Mouse (Mus musculus) heart, adult 9 months (tissue): ENCODE data around the gene Cdr2l.

Experiments
- DNase-seq, 2 experiments: peaks; one replicate each; pipeline ENCODE4 v3.0.0; 2022; ENCODE audit warnings: low spot score in 2 of 2

Gene Cdr2l

GRCm38 (mm10) chr11:115381743-115382539, at the start of gene Cdr2l:
TSS of gene Cdr2l (plus strand) at chr11:115381916.
- peak; percentile 94 to 96 for DNase-seq

GRCm38 (mm10) chr11:115334531-115334930, 47.2 kb upstream of the Cdr2l start, which contains the start of gene Otop3:
TSS of gene Otop3 (plus strand) at chr11:115334731.
- no peak for DNase-seq

GRCm38 (mm10) chr11:115335223-115335622, 46.5 kb upstream of the Cdr2l start:
- no peak for DNase-seq

GRCm38 (mm10) chr11:115336115-115336514, 45.6 kb upstream of the Cdr2l start:
- DNase-seq: no peak

- no peak for DNase-seq
These were observed 44.4 kb upstream of the Cdr2l start for GRCm38 (mm10) chr11:115337350-115337749.

GRCm38 (mm10) chr11:115337826-115338225, 43.9 kb upstream of the Cdr2l start:
- no peak for DNase-seq

GRCm38 (mm10) chr11:115341246-115341645, 40.5 kb upstream of the Cdr2l start:
- DNase-seq: no peak

GRCm38 (mm10) chr11:115341866-115342265, 39.9 kb upstream of the Cdr2l start:
- no peak for DNase-seq

GRCm38 (mm10) chr11:115344967-115345366, 36.7 kb upstream of the Cdr2l start:
- no peak for DNase-seq

GRCm38 (mm10) chr11:115345515-115345914, 36.2 kb upstream of the Cdr2l start:
- no peak for DNase-seq

- no peak for DNase-seq
These were observed 33.0 kb upstream of the Cdr2l start for GRCm38 (mm10) chr11:115348681-115349248.

GRCm38 (mm10) chr11:115349976-115350375, 31.7 kb upstream of the Cdr2l start:
- DNase-seq: no peak

- no peak for DNase-seq
These were observed 28.3 kb upstream of the Cdr2l start for GRCm38 (mm10) chr11:115353375-115353774.

GRCm38 (mm10) chr11:115354183-115354582, 27.5 kb upstream of the Cdr2l start:
- peak; percentile 25 to 47 for DNase-seq

GRCm38 (mm10) chr11:115358468-115358867, 23.2 kb upstream of the Cdr2l start:
- DNase-seq: peak; percentile 49 to 68

GRCm38 (mm10) chr11:115359293-115359692, 22.4 kb upstream of the Cdr2l start:
- no peak for DNase-seq

GRCm38 (mm10) chr11:115359726-115360125, 22.0 kb upstream of the Cdr2l start:
- no peak for DNase-seq

GRCm38 (mm10) chr11:115364136-115364535, 17.6 kb upstream of the Cdr2l start:
- DNase-seq: no peak

GRCm38 (mm10) chr11:115366039-115366705, 15.5 kb upstream of the Cdr2l start:
- DNase-seq: no peak

GRCm38 (mm10) chr11:115366706-115367394, 14.9 kb upstream of the Cdr2l start:
- DNase-seq: no peak

- peak; percentile 68 to 76 for DNase-seq
These were observed 14.2 kb upstream of the Cdr2l start, which contains the start of gene Hid1 for GRCm38 (mm10) chr11:115367395-115367944. TSS of gene Hid1 (minus strand) at chr11:115367756.

- no peak for DNase-seq
These were observed 11.3 kb upstream of the Cdr2l start for GRCm38 (mm10) chr11:115370368-115370767.
